Mouse (Mus musculus): ENCODE measurements around the gene Abcb1a. TPM values are rescaled to one million over a fixed set of nuclear protein-coding genes. Genes with fewer than 3 reads are reported as not detected.

Abcb1a gene
- polyA plus RNA-seq, 1 experiment = 0.89 TPM

DNA sequence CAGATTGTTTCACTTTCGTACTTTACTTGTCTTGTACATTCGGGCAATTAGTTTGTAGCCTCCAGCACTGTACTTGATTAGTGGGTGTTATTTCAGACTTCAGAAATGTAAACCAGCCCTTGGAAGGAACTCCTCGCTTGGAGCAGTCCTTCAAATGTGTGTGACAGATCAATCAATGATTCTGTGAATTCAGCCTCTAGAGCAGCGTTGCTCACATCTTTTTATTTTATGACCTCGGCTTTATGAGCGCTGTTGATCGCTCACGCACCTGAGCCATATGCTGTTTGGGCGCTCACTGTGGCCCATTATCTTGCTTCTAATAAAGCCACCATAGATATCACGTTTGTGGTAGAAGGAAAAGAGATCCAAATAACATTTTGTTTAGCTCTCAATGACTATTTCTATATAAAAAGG is 868 bp downstream of the Abcb1a start:
- Histone ChIP-seq H3K4me3 (no peak overlapping the region), H3K27me3 (ENCODE audit: control insufficient read depth, insufficient read depth, insufficient read length) (no peaks in the 10 kb centered on the region), H3K4me2 (ENCODE audit: low read depth) (no peak overlapping the region), H3K36me3 (ENCODE audit: control insufficient read depth, insufficient read depth) (no peaks in the 10 kb centered on the region), H3ac (ENCODE audit: control insufficient read depth, insufficient read length) (no peak overlapping the region), H3K79me2 (ENCODE audit: control insufficient read depth, insufficient read depth) (no peaks in the 10 kb centered on the region)
- no peak for TF ChIP-seq MYOD1 (IDR thresholded peaks at IDR 0.05; ENCODE audit: control insufficient read depth in 1 of 3, insufficient read length in 2 of 3, low read depth in 2 of 3)
- TF ChIP-seq MYOG (IDR thresholded peaks at IDR 0.05; ENCODE audit: control insufficient read depth in 1 of 3, insufficient read depth in 1 of 3, insufficient read length in 2 of 3, low read depth in 2 of 3) = no peak
- no peak for TF ChIP-seq TCF12 (IDR thresholded peaks at IDR 0.05; ENCODE audit: insufficient read depth, poor library complexity, severe bottlenecking)
- TF ChIP-seq POLR2AphosphoS2 (IDR thresholded peaks at IDR 0.05; ENCODE audit: insufficient read length, low read depth) = no peak

- no peak overlapping the region for H3ac ChIP-seq (ENCODE audit: control insufficient read depth, insufficient read length)
- no peaks in the 10 kb centered on the region for H3K79me2 ChIP-seq (ENCODE audit: control insufficient read depth, insufficient read depth)
- no peak overlapping the region for H3K4me2 ChIP-seq (ENCODE audit: low read depth)
- H3K27me3 ChIP-seq (ENCODE audit: control insufficient read depth, insufficient read depth, insufficient read length) = no peaks in the 10 kb centered on the region
- TF ChIP-seq POLR2A (IDR thresholded peaks at IDR 0.05; ENCODE audit: insufficient read length, low read depth) (no peak), REST (IDR thresholded peaks at IDR 0.05; ENCODE audit: insufficient read depth, insufficient read length) (no peak), SRF (IDR thresholded peaks at IDR 0.05; ENCODE audit: control insufficient read depth, insufficient read length, low read depth) (no peak), E2F4 (IDR thresholded peaks at IDR 0.05; ENCODE audit: insufficient read depth) (no peak), TCF12 (IDR thresholded peaks at IDR 0.05; ENCODE audit: insufficient read depth, poor library complexity, severe bottlenecking) (no peak), POLR2AphosphoS2 (IDR thresholded peaks at IDR 0.05; ENCODE audit: insufficient read length, low read depth) (no peak), MYOD1 (IDR thresholded peaks at IDR 0.05; ENCODE audit: control insufficient read depth in 1 of 3, insufficient read length in 2 of 3, low read depth in 2 of 3) (no peak)
- H3K4me3 ChIP-seq = no peak overlapping the region
- H3K36me3 ChIP-seq (ENCODE audit: control insufficient read depth, insufficient read depth) = no peaks in the 10 kb centered on the region
Observed at GRCm38 (mm10) chr5:8664678-8665077, 4.8 kb downstream of the Abcb1a start.

GRCm38 (mm10) chr5:8667758-8668474 is 8.0 kb downstream of the Abcb1a start:
- Histone ChIP-seq H3K36me3 (ENCODE audit: control insufficient read depth, insufficient read depth) (no peaks in the 10 kb centered on the region), H3K4me3 (no peak overlapping the region), H3K4me2 (ENCODE audit: low read depth) (no peak overlapping the region), H3K79me2 (ENCODE audit: control insufficient read depth, insufficient read depth) (no peaks in the 10 kb centered on the region), H3ac (ENCODE audit: control insufficient read depth, insufficient read length) (no peak overlapping the region), H3K27me3 (ENCODE audit: control insufficient read depth, insufficient read depth, insufficient read length) (no peaks in the 10 kb centered on the region)
- no peak for TF ChIP-seq MYOG (IDR thresholded peaks at IDR 0.05; ENCODE audit: control insufficient read depth in 1 of 3, insufficient read depth in 1 of 3, insufficient read length in 2 of 3, low read depth in 2 of 3)
- TF ChIP-seq USF1 (IDR thresholded peaks at IDR 0.05; ENCODE audit: low read depth) = no peak
- TF ChIP-seq MYOD1 (IDR thresholded peaks at IDR 0.05; ENCODE audit: control insufficient read depth in 1 of 3, insufficient read length in 2 of 3, low read depth in 2 of 3) = no peak
- no peak for TF ChIP-seq TCF3 (IDR thresholded peaks at IDR 0.05; ENCODE audit: insufficient read length, low read depth)
- TF ChIP-seq SRF (IDR thresholded peaks at IDR 0.05; ENCODE audit: control insufficient read depth, insufficient read length, low read depth) = no peak
- no peak for TF ChIP-seq E2F4 (IDR thresholded peaks at IDR 0.05; ENCODE audit: insufficient read depth)
- TF ChIP-seq REST (IDR thresholded peaks at IDR 0.05; ENCODE audit: insufficient read depth, insufficient read length) = no peak
- TF ChIP-seq POLR2AphosphoS2 (IDR thresholded peaks at IDR 0.05; ENCODE audit: insufficient read length, low read depth) = no peak
- TF ChIP-seq CEBPB (IDR thresholded peaks at IDR 0.05; ENCODE audit: insufficient read depth, poor library complexity, severe bottlenecking) = no peak
- no peak for TF ChIP-seq MAX (IDR thresholded peaks at IDR 0.05; ENCODE audit: low read depth)

- Histone ChIP-seq H3K36me3 (ENCODE audit: control insufficient read depth, insufficient read depth) (no peaks in the 10 kb centered on the region), H3K79me2 (ENCODE audit: control insufficient read depth, insufficient read depth) (no peaks in the 10 kb centered on the region), H3K4me2 (ENCODE audit: low read depth) (no peak overlapping the region), H3K4me3 (no peak overlapping the region), H3K27me3 (ENCODE audit: control insufficient read depth, insufficient read depth, insufficient read length) (no peaks in the 10 kb centered on the region), H3ac (ENCODE audit: control insufficient read depth, insufficient read length) (no peak overlapping the region)
- no peak for TF ChIP-seq E2F4 (IDR thresholded peaks at IDR 0.05; ENCODE audit: insufficient read depth)
- no peak for TF ChIP-seq MAX (IDR thresholded peaks at IDR 0.05; ENCODE audit: low read depth)
- TF ChIP-seq POLR2AphosphoS2 (IDR thresholded peaks at IDR 0.05; ENCODE audit: insufficient read length, low read depth) = no peak
- TF ChIP-seq MYOD1 (IDR thresholded peaks at IDR 0.05; ENCODE audit: control insufficient read depth in 1 of 3, insufficient read length in 2 of 3, low read depth in 2 of 3) = no peak
- no peak for TF ChIP-seq TCF3 (IDR thresholded peaks at IDR 0.05; ENCODE audit: insufficient read length, low read depth)
- TF ChIP-seq SRF (IDR thresholded peaks at IDR 0.05; ENCODE audit: control insufficient read depth, insufficient read length, low read depth) = no peak
- no peak for TF ChIP-seq MYOG (IDR thresholded peaks at IDR 0.05; ENCODE audit: control insufficient read depth in 1 of 3, insufficient read depth in 1 of 3, insufficient read length in 2 of 3, low read depth in 2 of 3)
- TF ChIP-seq TCF12 (IDR thresholded peaks at IDR 0.05; ENCODE audit: insufficient read depth, poor library complexity, severe bottlenecking) = no peak
- TF ChIP-seq USF1 (IDR thresholded peaks at IDR 0.05; ENCODE audit: low read depth) = no peak
- TF ChIP-seq CEBPB (IDR thresholded peaks at IDR 0.05; ENCODE audit: insufficient read depth, poor library complexity, severe bottlenecking) = no peak
- TF ChIP-seq REST (IDR thresholded peaks at IDR 0.05; ENCODE audit: insufficient read depth, insufficient read length) = no peak
- no peak for TF ChIP-seq POLR2A (IDR thresholded peaks at IDR 0.05; ENCODE audit: insufficient read length, low read depth)
Observed at GRCm38 (mm10) chr5:8669606-8670005, 9.7 kb downstream of the Abcb1a start.
